Mouse (Mus musculus): ENCODE measurements around the gene Rfx1.
A peak's percentile ranks its signal among the peaks of the same experiment; 100 is the strongest.

GRCm38 (mm10) chr8:84039050-84039449 lies 27.6 kb upstream of the Rfx1 start:
- TF ChIP-seq CHD2 (IDR thresholded peaks at IDR 0.05; ENCODE audit: low read length) (no peak), ZC3H11A (IDR thresholded peaks at IDR 0.05; ENCODE audit: low read depth, low read length) (peak; percentile 57), POLR2A (IDR thresholded peaks at IDR 0.05; ENCODE audit: low read depth, low read length) (no peak), CTCF (conservative IDR thresholded peaks at IDR 0.05 in 1 of 2, IDR thresholded peaks at IDR 0.05 in 1 of 2; ENCODE audit: low read depth in 2 of 2, low read length in 2 of 2) (peak; percentile 73 to 93), MXI1 (IDR thresholded peaks at IDR 0.05; ENCODE audit: low read depth, low read length) (no peak), MYC (IDR thresholded peaks at IDR 0.05; ENCODE audit: low read depth, low read length) (no peak), EP300 (IDR thresholded peaks at IDR 0.05; ENCODE audit: low read length) (no peak), CHD1 (IDR thresholded peaks at IDR 0.05; ENCODE audit: low read depth, low read length) (no peak), USF1 (IDR thresholded peaks at IDR 0.05; ENCODE audit: low read depth, low read length) (no peak), ETS1 (conservative IDR thresholded peaks at IDR 0.05; ENCODE audit: low read depth, low read length) (no peak), SIN3A (IDR thresholded peaks at IDR 0.05; ENCODE audit: low read length) (no peak), GABPA (IDR thresholded peaks at IDR 0.05; ENCODE audit: insufficient replicate concordance, low read depth, low read length) (no peak)

All from CH12.LX (cell line).